13 mouse cellular contexts compared by ENCODE assay signal in the genomic region with DNA sequence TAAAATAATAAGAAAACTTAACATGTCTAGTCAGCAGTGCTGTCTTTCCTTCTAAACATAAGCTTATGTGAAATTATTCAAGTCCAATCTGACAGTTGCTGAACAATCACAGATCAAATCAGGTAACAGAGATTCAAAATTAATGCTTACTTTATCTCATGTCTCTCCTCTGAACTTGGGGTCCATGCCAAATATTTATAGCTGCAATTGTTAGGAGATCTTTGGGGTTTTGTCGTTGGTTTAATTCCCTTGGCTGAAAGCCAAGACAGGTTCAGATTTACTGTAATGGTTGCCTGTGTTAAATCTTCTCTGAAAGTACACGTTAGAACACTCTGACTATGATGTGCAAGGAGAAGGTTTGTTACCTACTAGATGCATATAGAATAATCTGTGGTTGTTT. TPM values are rescaled to one million over a fixed set of nuclear protein-coding genes. Genes with fewer than 3 reads are reported as not detected.
DNase-seq lines count a peak whose midpoint lies in the region; ATAC-seq and TF ChIP-seq lines count a peak whose summit lies in the region.
"Had no signal": no experiment of that assay in that cellular context is flagged by ENCODE, and none has a peak within 500 bp of the region (broad histone marks: within the 10 kb centered on the region; RNA-seq: fewer than 3 reads in every experiment).

No protein-coding gene starts in this region.

- H3K9ac ChIP-seq in heart, embryonic 14.5 days (ENCODE audit: low read length) = peak overlapping the region; percentile 81; the same call in 1 of the 2 replicates
- no peak overlapping the region for H3K9ac ChIP-seq in intestine, embryonic 16.5 days (ENCODE audit: low read depth, low read length)
- H3K9ac ChIP-seq: embryonic facial prominence, embryonic 15.5 days; forebrain, embryonic 12.5 days had no signal

- TF ChIP-seq CTCF in layer of hippocampus, adult 2 months (conservative IDR thresholded peaks at IDR 0.05) = no peak

- no peak for ATAC-seq in heart, embryonic 14.5 days (ENCODE audit: insufficient number of reproducible peaks, insufficient read depth, low FRiP score, low read depth)
- no peak for ATAC-seq in intestine, embryonic 16.5 days
- ATAC-seq: activated CD4-positive, CD25-positive, alpha-beta regulatory T cell, adult 4 months had no signal

- no peaks in the 10 kb centered on the region for H3K27me3 ChIP-seq in heart, embryonic 14.5 days (ENCODE audit: control insufficient read depth, insufficient read depth, low read length)
- H3K27me3 ChIP-seq in embryonic facial prominence, embryonic 10.5 days (replicated peaks; ENCODE audit: low read depth, poor library complexity, severe bottlenecking) = peaks cover 7% of the 10 kb centered on the region
- H3K27me3 ChIP-seq in intestine, embryonic 16.5 days (replicated peaks; ENCODE audit: control insufficient read depth, insufficient read depth, low read length) = no peaks in the 10 kb centered on the region
- H3K27me3 ChIP-seq: embryonic facial prominence, embryonic 15.5 days had no signal

- H3K9me3 ChIP-seq in heart, embryonic 14.5 days (ENCODE audit: control insufficient read depth, low read length) = no peaks in the 10 kb centered on the region
- no peaks in the 10 kb centered on the region for H3K9me3 ChIP-seq in embryonic facial prominence, embryonic 10.5 days
- H3K9me3 ChIP-seq in intestine, embryonic 16.5 days (ENCODE audit: control insufficient read depth, low read length) = no peaks in the 10 kb centered on the region
- H3K9me3 ChIP-seq: embryonic facial prominence, embryonic 15.5 days; forebrain, embryonic 12.5 days had no signal

- peaks cover 8 to 47% of the 10 kb centered on the region in 2 experiments for H3K4me1 ChIP-seq in heart, embryonic 14.5 days (ENCODE audit: control insufficient read depth in 2 of 2, insufficient read depth in 2 of 2, low read length in 2 of 2)
- H3K4me1 ChIP-seq in embryonic facial prominence, embryonic 10.5 days = peaks cover 61% of the 10 kb centered on the region
- H3K4me1 ChIP-seq in intestine, embryonic 16.5 days (ENCODE audit: control insufficient read depth, insufficient read depth, low read length) = peaks cover 27% of the 10 kb centered on the region

- peak overlapping the region; percentile 74 for H3K4me2 ChIP-seq in heart, embryonic 14.5 days (ENCODE audit: low read length)
- H3K4me2 ChIP-seq in intestine, embryonic 16.5 days (ENCODE audit: low read depth, low read length) = peak overlapping the region; percentile 24; the same call in 1 of the 2 replicates

- 1% methylated on average over 2 of the region's 2 CpGs for WGBS in heart, embryonic 14.5 days
- WGBS in embryonic facial prominence, embryonic 10.5 days = 58% methylated on average over 2 of the region's 2 CpGs
- 4% methylated on average over 2 of the region's 2 CpGs for WGBS in intestine, embryonic 16.5 days

- H3K27ac ChIP-seq in heart, embryonic 14.5 days (replicated peaks in 1 of 2; ENCODE audit: control insufficient read depth in 1 of 2, insufficient read depth in 1 of 2, low read depth in 2 of 2, low read length in 2 of 2) = no peak overlapping the region
- no peak overlapping the region for H3K27ac ChIP-seq in layer of hippocampus, adult 2 months
- no peak overlapping the region for H3K27ac ChIP-seq in embryonic facial prominence, embryonic 10.5 days (replicated peaks)
- H3K27ac ChIP-seq in intestine, embryonic 16.5 days (ENCODE audit: low read length) = no peak overlapping the region
- H3K27ac ChIP-seq: embryonic facial prominence, embryonic 15.5 days; forebrain, embryonic 12.5 days had no signal

- intact Hi-C loops in heart, postnatal 36 days (cut with DNase I) = no loop called here

- peak overlapping the region in 1 of 2 experiments; percentile 60; a peak in 2 of 4 replicates for H3K4me3 ChIP-seq in heart, embryonic 14.5 days (ENCODE audit: control insufficient read depth in 1 of 2, insufficient read depth in 1 of 2, low read depth in 1 of 2, low read length in 2 of 2)
- peak overlapping the region; percentile 64; the same call in 1 of the 2 replicates for H3K4me3 ChIP-seq in layer of hippocampus, adult 2 months
- peak overlapping the region; percentile 95; the same call in 1 of the 2 replicates for H3K4me3 ChIP-seq in embryonic facial prominence, embryonic 10.5 days
- no peak overlapping the region for H3K4me3 ChIP-seq in intestine, embryonic 16.5 days (ENCODE audit: low read length)
- H3K4me3 ChIP-seq: forebrain, embryonic 12.5 days had no signal

- no peaks in the 10 kb centered on the region for H3K36me3 ChIP-seq in heart, embryonic 14.5 days (ENCODE audit: control insufficient read depth, insufficient read depth, low read length)
- no peaks in the 10 kb centered on the region for H3K36me3 ChIP-seq in embryonic facial prominence, embryonic 10.5 days (replicated peaks)
- no peaks in the 10 kb centered on the region for H3K36me3 ChIP-seq in intestine, embryonic 16.5 days (ENCODE audit: control insufficient read depth, insufficient read depth, low read length)
- H3K36me3 ChIP-seq: embryonic facial prominence, embryonic 15.5 days; forebrain, embryonic 12.5 days had no signal

- no peak for DNase-seq in heart, postnatal 36 days
- DNase-seq in layer of hippocampus, adult 2 months (ENCODE audit: low spot score in 2 of 2) = no peak
- DNase-seq in layer of hippocampus, postnatal 36 days = no peak
- DNase-seq in embryonic facial prominence, embryonic 10.5 days (ENCODE audit: low spot score) = no peak
- DNase-seq in retina, embryonic 14.5 days (ENCODE audit: low spot score) = no peak
- DNase-seq: cerebellum, postnatal 36 days; kidney, adult 9 months; right cerebral cortex, postnatal 14 days had no signal

RNA-seq across cellular contexts. Expression of gene Add3, which starts 4.8 kb away (rescaled TPM):
- 129 and 134 TPM in 2 replicates for polyA plus RNA-seq in heart, embryonic 14.5 days (2014; fragmentation: Nextera tagmentation; extraction: Ambion mirVana)
- total RNA-seq in heart, postnatal 36 days (2021) = 10 to 100 TPM; 45.2 to 48.6 TPM
- 100 to 1,000 TPM; 125 to 129 TPM for total RNA-seq in layer of hippocampus, adult 2 months (2021)
- total RNA-seq in layer of hippocampus, postnatal 36 days (2021) = 100 to 1,000 TPM; 124 TPM
- polyA plus RNA-seq in embryonic facial prominence, embryonic 10.5 days (2016; fragmentation: Nextera tagmentation; extraction: Ambion mirVana) = 61.7 and 67.2 TPM in 2 replicates
- polyA plus RNA-seq in intestine, embryonic 16.5 days (2015; fragmentation: Nextera tagmentation; extraction: Ambion mirVana) = 120 and 121 TPM in 2 replicates
